23 mouse cellular contexts compared by ENCODE assay signal in the genomic region with DNA sequence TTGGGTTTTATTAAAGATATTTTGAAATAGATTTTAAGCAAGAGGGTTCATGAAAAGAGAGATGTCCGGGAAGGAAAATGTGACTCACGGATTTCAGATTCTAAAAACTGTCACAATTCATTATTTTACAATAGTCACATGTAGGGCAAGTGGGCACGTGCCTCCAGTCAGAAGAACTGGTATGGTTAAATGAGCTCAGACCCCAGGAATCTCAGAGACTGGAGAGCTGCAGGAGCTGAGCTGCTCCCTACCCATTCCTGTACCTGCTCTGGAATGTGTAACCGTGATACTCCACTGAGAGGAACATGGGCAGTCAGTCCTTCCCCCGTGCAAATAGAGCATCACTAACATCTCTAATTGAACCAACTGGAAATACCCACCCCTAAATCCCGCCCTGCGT.
DNase-seq lines count a peak whose midpoint lies in the region; ATAC-seq and TF ChIP-seq lines count a peak whose summit lies in the region.
"Had no signal": no experiment of that assay in that cellular context is flagged by ENCODE, and none has a peak within 500 bp of the region (broad histone marks: within the 10 kb centered on the region; RNA-seq: fewer than 3 reads in every experiment).

No protein-coding gene starts in this region.

- ATAC-seq in lung, embryonic 14.5 days (ENCODE audit: insufficient read depth): peak; percentile 82
- ATAC-seq in embryonic facial prominence, embryonic 14.5 days (ENCODE audit: low read depth): peak; percentile 57
- ATAC-seq in midbrain, postnatal 0 days (ENCODE audit: low FRiP score): no peak

- no peak overlapping the region for H3K27ac ChIP-seq in lung, embryonic 14.5 days (ENCODE audit: low read depth)
- H3K27ac ChIP-seq in embryonic facial prominence, embryonic 14.5 days (replicated peaks; ENCODE audit: low read depth, low read length): no peak overlapping the region
- no peak overlapping the region for H3K27ac ChIP-seq in midbrain, postnatal 0 days (ENCODE audit: low read depth, low read length)
- H3K27ac ChIP-seq: forebrain, embryonic 12.5 days; heart, adult 2 months; heart, embryonic 13.5 days; kidney, embryonic 15.5 days; limb, embryonic 15.5 days; liver, embryonic 14.5 days; lung, embryonic 15.5 days; stomach, postnatal 0 days had no signal

- H3K9me3 ChIP-seq in lung, embryonic 14.5 days (ENCODE audit: low read depth, low read length): no peaks in the 10 kb centered on the region
- H3K9me3 ChIP-seq in embryonic facial prominence, embryonic 14.5 days (ENCODE audit: control insufficient read depth, low read length): no peaks in the 10 kb centered on the region
- no peaks in the 10 kb centered on the region for H3K9me3 ChIP-seq in midbrain, postnatal 0 days (ENCODE audit: low read length)
- H3K9me3 ChIP-seq: forebrain, embryonic 12.5 days; heart, embryonic 13.5 days; kidney, embryonic 15.5 days; limb, embryonic 15.5 days; lung, embryonic 15.5 days had no signal

- H3K4me1 ChIP-seq in lung, embryonic 14.5 days (ENCODE audit: insufficient read depth): no peaks in the 10 kb centered on the region
- H3K4me1 ChIP-seq in embryonic facial prominence, embryonic 14.5 days (ENCODE audit: control insufficient read depth, insufficient read depth, low read length): no peaks in the 10 kb centered on the region
- H3K4me1 ChIP-seq in midbrain, postnatal 0 days (ENCODE audit: insufficient read depth, low read length): no peaks in the 10 kb centered on the region; the same call in 1 of the 2 replicates
- H3K4me1 ChIP-seq: kidney, embryonic 15.5 days; limb, embryonic 15.5 days; lung, embryonic 15.5 days had no signal

- intact Hi-C loops in left cerebral cortex, postnatal 4 days (cut with DNase I): no loop called here

- no peak for TF ChIP-seq CTCF in lung, embryonic 14.5 days (IDR thresholded peaks at IDR 0.05; ENCODE audit: low read depth)
- no peak for TF ChIP-seq CTCF in midbrain, postnatal 0 days (IDR thresholded peaks at IDR 0.05)

- DNase-seq in adrenal gland, postnatal 14 days: peak; percentile 7
- no peak for DNase-seq in adrenal gland, postnatal 36 days
- DNase-seq in lung, embryonic 14.5 days: peak; percentile 15
- DNase-seq in lung, postnatal 36 days: no peak
- peak; percentile 43 for DNase-seq in embryonic facial prominence, embryonic 14.5 days (ENCODE audit: low spot score)
- no peak for DNase-seq in midbrain, postnatal 0 days (ENCODE audit: low spot score)
- no peak for DNase-seq in left cerebral cortex, postnatal 4 days
- DNase-seq in layer of hippocampus, adult 11-12 months (ENCODE audit: low spot score): no peak
- DNase-seq: cerebellum, adult 9-10 months; gastrocnemius, postnatal 36 days; heart, adult 2 months; heart, postnatal 14 days; kidney, adult 11 months; kidney, postnatal 36 days; layer of hippocampus, adult 9-11 months; right cerebral cortex, postnatal 14 days had no signal

- no peak overlapping the region for H3K9ac ChIP-seq in lung, embryonic 14.5 days
- H3K9ac ChIP-seq in embryonic facial prominence, embryonic 14.5 days (ENCODE audit: low read depth, low read length): no peak overlapping the region
- H3K9ac ChIP-seq in midbrain, postnatal 0 days (replicated peaks; ENCODE audit: low read length, poor library complexity, severe bottlenecking): no peak overlapping the region
- H3K9ac ChIP-seq: forebrain, embryonic 12.5 days; heart, embryonic 13.5 days; kidney, embryonic 15.5 days; limb, embryonic 15.5 days; liver, embryonic 14.5 days; lung, embryonic 15.5 days had no signal

- H3K27me3 ChIP-seq in lung, embryonic 14.5 days (ENCODE audit: insufficient read depth, low read length): no peaks in the 10 kb centered on the region
- no peaks in the 10 kb centered on the region for H3K27me3 ChIP-seq in embryonic facial prominence, embryonic 14.5 days (replicated peaks; ENCODE audit: control insufficient read depth, insufficient read depth, low read length)
- H3K27me3 ChIP-seq in midbrain, postnatal 0 days (ENCODE audit: insufficient read depth, low read length): no peaks in the 10 kb centered on the region
- H3K27me3 ChIP-seq: forebrain, embryonic 12.5 days; heart, embryonic 13.5 days; kidney, embryonic 15.5 days; limb, embryonic 15.5 days; lung, embryonic 15.5 days had no signal

- no peaks in the 10 kb centered on the region for H3K36me3 ChIP-seq in lung, embryonic 14.5 days (ENCODE audit: insufficient read depth)
- no peaks in the 10 kb centered on the region for H3K36me3 ChIP-seq in embryonic facial prominence, embryonic 14.5 days (ENCODE audit: control insufficient read depth, insufficient read depth, low read length)
- H3K36me3 ChIP-seq in midbrain, postnatal 0 days (ENCODE audit: insufficient read depth, low read length): no peaks in the 10 kb centered on the region
- H3K36me3 ChIP-seq: forebrain, embryonic 12.5 days; heart, embryonic 13.5 days; kidney, embryonic 15.5 days; limb, embryonic 15.5 days; lung, embryonic 15.5 days had no signal

- 48% methylated on average over 7 of the region's 7 CpGs for WGBS in lung, embryonic 14.5 days
- WGBS in embryonic facial prominence, embryonic 14.5 days: 45% methylated on average over 7 of the region's 7 CpGs
- WGBS in midbrain, postnatal 0 days: 54% methylated on average over 7 of the region's 7 CpGs

- no peak overlapping the region for H3K4me3 ChIP-seq in lung, embryonic 14.5 days (ENCODE audit: low read depth, low read length)
- H3K4me3 ChIP-seq in embryonic facial prominence, embryonic 14.5 days (ENCODE audit: low read depth, low read length): no peak overlapping the region
- H3K4me3 ChIP-seq in midbrain, postnatal 0 days (ENCODE audit: low read depth, low read length): no peak overlapping the region
- H3K4me3 ChIP-seq: forebrain, embryonic 12.5 days; heart, adult 2 months; heart, embryonic 13.5 days; kidney, embryonic 15.5 days; limb, embryonic 15.5 days; lung, embryonic 15.5 days had no signal

- no peak overlapping the region for H3K4me2 ChIP-seq in lung, embryonic 14.5 days
- no peak overlapping the region for H3K4me2 ChIP-seq in embryonic facial prominence, embryonic 14.5 days (ENCODE audit: low read depth, low read length)
- H3K4me2 ChIP-seq in midbrain, postnatal 0 days (ENCODE audit: low read depth, low read length, poor library complexity, severe bottlenecking): peak overlapping the region; percentile 26; the same call in 1 of the 2 replicates
- H3K4me2 ChIP-seq: forebrain, embryonic 12.5 days; heart, embryonic 13.5 days; kidney, embryonic 15.5 days; limb, embryonic 15.5 days; lung, embryonic 15.5 days had no signal

Comparison
In these comparisons a context has a peak if more than half of its experiments do, and no peak if none do; other contexts are left out.
1. DNase-seq: peak in adrenal gland, postnatal 14 days (single experiment), lung, embryonic 14.5 days (single experiment) and embryonic facial prominence, embryonic 14.5 days (single experiment); none in adrenal gland, postnatal 36 days (0 of 2), lung, postnatal 36 days (single experiment), midbrain, postnatal 0 days (single experiment), left cerebral cortex, postnatal 4 days (single experiment) and layer of hippocampus, adult 11-12 months (single experiment).